11 mouse cellular contexts compared by ENCODE assay signal in the genomic region with DNA sequence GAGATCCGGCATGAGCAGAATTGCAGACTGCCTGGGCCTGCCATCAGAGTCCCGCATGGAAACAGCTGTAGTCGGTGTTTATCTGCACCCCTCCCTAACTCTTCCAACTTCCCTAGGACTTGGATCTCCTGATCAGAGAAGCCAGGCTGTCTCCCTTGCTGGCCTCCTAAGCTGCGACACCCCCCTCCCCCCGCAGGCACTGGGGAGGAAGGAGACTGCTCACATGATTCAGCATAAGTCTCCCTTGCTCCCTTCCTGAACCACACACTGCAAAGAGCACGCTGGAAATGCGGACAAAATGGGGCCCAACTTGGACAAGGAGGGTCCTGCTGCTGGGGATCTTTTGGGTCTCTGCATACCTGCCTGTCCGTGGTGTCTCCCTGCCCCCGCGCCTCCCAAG. TPM values are rescaled to one million over a fixed set of nuclear protein-coding genes. Genes with fewer than 3 reads are reported as not detected.
DNase-seq lines count a peak whose midpoint lies in the region; ATAC-seq lines count a peak whose summit lies in the region.
"Had no signal": no experiment of that assay in that cellular context is flagged by ENCODE, and none has a peak within 500 bp of the region (broad histone marks: within the 10 kb centered on the region; RNA-seq: fewer than 3 reads in every experiment).

A gene (plus strand): TSS at position 231 of the 400 bp plus-strand sequence.

- no peak for DNase-seq in hindbrain, embryonic 14.5 days (ENCODE audit: low spot score)
- no peak for DNase-seq in hindbrain, embryonic 11.5 days (ENCODE audit: low spot score)
- peak; percentile 8 for DNase-seq in retina, postnatal 1 day
- no peak for DNase-seq in retina, embryonic 14.5 days (ENCODE audit: low spot score)
- DNase-seq in left cerebral cortex, postnatal 4 days = no peak
- no peak for DNase-seq in cerebellum, adult 11-12 months
- DNase-seq: gastrocnemius, postnatal 36 days; thymus, adult 18-20 months had no signal

- no peaks in the 10 kb centered on the region for H3K36me3 ChIP-seq in hindbrain, embryonic 14.5 days (replicated peaks; ENCODE audit: control insufficient read depth, insufficient read depth)
- H3K36me3 ChIP-seq in hindbrain, embryonic 11.5 days (ENCODE audit: control insufficient read depth, insufficient read depth, low read length) = no peaks in the 10 kb centered on the region
- no peaks in the 10 kb centered on the region for H3K36me3 ChIP-seq in hindbrain, embryonic 16.5 days (ENCODE audit: control insufficient read depth, insufficient read depth, low read length)
- no peaks in the 10 kb centered on the region for H3K36me3 ChIP-seq in stomach, embryonic 16.5 days (ENCODE audit: control insufficient read depth, insufficient read depth, low read length)
- H3K36me3 ChIP-seq: limb, embryonic 15.5 days had no signal

- no peak within 1 kb of the TSS for H3K4me2 ChIP-seq in hindbrain, embryonic 14.5 days (replicated peaks)
- H3K4me2 ChIP-seq in hindbrain, embryonic 11.5 days (replicated peaks; ENCODE audit: low read depth, low read length) = no peak within 1 kb of the TSS
- H3K4me2 ChIP-seq in hindbrain, embryonic 16.5 days (ENCODE audit: low read length) = no peak within 1 kb of the TSS
- H3K4me2 ChIP-seq in stomach, embryonic 16.5 days (ENCODE audit: low read depth, low read length) = no peak within 1 kb of the TSS
- H3K4me2 ChIP-seq: limb, embryonic 15.5 days had no signal

- H3K27me3 ChIP-seq in hindbrain, embryonic 14.5 days (ENCODE audit: control insufficient read depth, insufficient read depth, low read length) = no peaks in the 10 kb centered on the region
- no peaks in the 10 kb centered on the region for H3K27me3 ChIP-seq in hindbrain, embryonic 11.5 days (ENCODE audit: control insufficient read depth, insufficient read depth, low read length)
- no peaks in the 10 kb centered on the region for H3K27me3 ChIP-seq in hindbrain, embryonic 16.5 days (replicated peaks; ENCODE audit: control insufficient read depth, insufficient read depth, low read length)
- H3K27me3 ChIP-seq in stomach, embryonic 16.5 days (ENCODE audit: control insufficient read depth, insufficient read depth, low read length) = no peaks in the 10 kb centered on the region
- H3K27me3 ChIP-seq: limb, embryonic 15.5 days had no signal

- no peak within 1 kb of the TSS for H3K9ac ChIP-seq in hindbrain, embryonic 14.5 days
- H3K9ac ChIP-seq in hindbrain, embryonic 11.5 days (ENCODE audit: low read depth, low read length) = no peak within 1 kb of the TSS
- H3K9ac ChIP-seq in hindbrain, embryonic 16.5 days (ENCODE audit: low read depth, low read length) = no peak within 1 kb of the TSS
- no peak within 1 kb of the TSS for H3K9ac ChIP-seq in stomach, embryonic 16.5 days (ENCODE audit: low read length)
- H3K9ac ChIP-seq: limb, embryonic 15.5 days had no signal

- no peak within 1 kb of the TSS for H3K27ac ChIP-seq in hindbrain, embryonic 14.5 days
- H3K27ac ChIP-seq in hindbrain, embryonic 11.5 days (ENCODE audit: low read depth, low read length) = no peak within 1 kb of the TSS
- H3K27ac ChIP-seq in hindbrain, embryonic 16.5 days (ENCODE audit: low read depth, low read length) = no peak within 1 kb of the TSS
- H3K27ac ChIP-seq in stomach, embryonic 16.5 days (ENCODE audit: low read length) = no peak within 1 kb of the TSS
- H3K27ac ChIP-seq: limb, embryonic 15.5 days had no signal

- intact Hi-C loops in left cerebral cortex, postnatal 4 days (cut with DNase I) = no loop called here

- ATAC-seq in hindbrain, embryonic 14.5 days (ENCODE audit: low FRiP score) = peak; percentile 21; the same call in 1 of the 2 replicates
- no peak; the same call in 1 of the 2 replicates for ATAC-seq in hindbrain, embryonic 11.5 days (ENCODE audit: low FRiP score)
- ATAC-seq in hindbrain, embryonic 16.5 days = 0 out of 2 replicates have a peak, but pooled peaks have one; percentile 3
- 0 out of 2 replicates have a peak, but pooled peaks have one; percentile 17 for ATAC-seq in stomach, embryonic 16.5 days (ENCODE audit: insufficient read depth, low FRiP score)

- whole genome bisulfite sequencing in hindbrain, embryonic 14.5 days = 80% methylated on average over 10 of the region's 10 CpGs
- 77% methylated on average over 10 of the region's 10 CpGs for WGBS in hindbrain, embryonic 11.5 days
- 69% methylated on average over 10 of the region's 10 CpGs for WGBS in hindbrain, embryonic 16.5 days
- WGBS in stomach, embryonic 16.5 days = 49% methylated on average over 10 of the region's 10 CpGs

- H3K4me1 ChIP-seq in hindbrain, embryonic 14.5 days (replicated peaks; ENCODE audit: control insufficient read depth, insufficient read depth, low read length) = no peaks in the 10 kb centered on the region
- H3K4me1 ChIP-seq in hindbrain, embryonic 11.5 days (replicated peaks; ENCODE audit: control insufficient read depth, insufficient read depth, low read length) = no peaks in the 10 kb centered on the region
- no peaks in the 10 kb centered on the region for H3K4me1 ChIP-seq in hindbrain, embryonic 16.5 days (ENCODE audit: control insufficient read depth, insufficient read depth, low read depth, low read length)
- H3K4me1 ChIP-seq in stomach, embryonic 16.5 days (ENCODE audit: control insufficient read depth, insufficient read depth, low read length) = peaks cover 5% of the 10 kb centered on the region; the same call in 1 of the 2 replicates
- H3K4me1 ChIP-seq: limb, embryonic 15.5 days had no signal

- no peaks in the 10 kb centered on the region for H3K9me3 ChIP-seq in hindbrain, embryonic 14.5 days (ENCODE audit: control insufficient read depth, low read length)
- no peaks in the 10 kb centered on the region for H3K9me3 ChIP-seq in hindbrain, embryonic 11.5 days (ENCODE audit: control insufficient read depth, low read length)
- H3K9me3 ChIP-seq in hindbrain, embryonic 16.5 days (ENCODE audit: control insufficient read depth, low read length) = no peaks in the 10 kb centered on the region
- no peaks in the 10 kb centered on the region for H3K9me3 ChIP-seq in stomach, embryonic 16.5 days (replicated peaks; ENCODE audit: control insufficient read depth, low read length)
- H3K9me3 ChIP-seq: limb, embryonic 15.5 days had no signal

- no peak within 1 kb of the TSS for H3K4me3 ChIP-seq in hindbrain, embryonic 14.5 days (replicated peaks; ENCODE audit: low read length)
- H3K4me3 ChIP-seq in hindbrain, embryonic 11.5 days (ENCODE audit: low read depth, low read length) = no peak within 1 kb of the TSS
- no peak within 1 kb of the TSS for H3K4me3 ChIP-seq in hindbrain, embryonic 16.5 days (ENCODE audit: low read length)
- no peak within 1 kb of the TSS for H3K4me3 ChIP-seq in stomach, embryonic 16.5 days (replicated peaks; ENCODE audit: low read length)
- H3K4me3 ChIP-seq: limb, embryonic 15.5 days had no signal

RNA-seq across cellular contexts. Expression of the gene that starts here (rescaled TPM):
- polyA plus RNA-seq in hindbrain, embryonic 14.5 days (2014; fragmentation: Nextera tagmentation; extraction: Ambion mirVana) = 5.6 and 8.2 TPM in 2 replicates
- 5.6 TPM in 2 replicates for polyA plus RNA-seq in hindbrain, embryonic 11.5 days (2014; fragmentation: Nextera tagmentation; extraction: Ambion mirVana)
- polyA plus RNA-seq in hindbrain, embryonic 16.5 days (2015; fragmentation: Nextera tagmentation; extraction: Ambion mirVana) = 4.3 and 4.5 TPM in 2 replicates
- 1.9 and 2.1 TPM in 2 replicates for polyA plus RNA-seq in stomach, embryonic 16.5 days (2015; fragmentation: Nextera tagmentation; extraction: Ambion mirVana)
- not detected for total RNA-seq in left cerebral cortex, postnatal 4 days (2021)
